ENCODE assay signal across 8 mouse cellular contexts in genomic region chr2:31068246-31069113, GRCm38 (mm10).
A peak's percentile ranks its signal among the peaks of the same experiment; 100 is the strongest.
DNase-seq lines count a peak whose midpoint lies in the region; ATAC-seq lines count a peak whose summit lies in the region.

No protein-coding gene starts in this region.

- peak; percentile 19 for DNase-seq in MN1 (ENCODE audit: low spot score)
- DNase-seq in brain, adult 2 months (ENCODE audit: low read depth, low spot score), result peak; percentile 91
- DNase-seq in forebrain, embryonic 11.5 days (ENCODE audit: low spot score), result peak; percentile 71
- peak; percentile 79 for DNase-seq in hindbrain, embryonic 10.5 days (ENCODE audit: low spot score)
- DNase-seq in layer of hippocampus, postnatal 10 days (ENCODE audit: low spot score in 2 of 2), result peak; percentile 49 to 62
- DNase-seq in midbrain, embryonic 14.5 days, result peak; percentile 64
- DNase-seq in spleen, postnatal 4 days (ENCODE audit: low spot score in 2 of 2), result no peak

- no peaks in the 10 kb centered on the region for H3K27me3 ChIP-seq in forebrain, embryonic 11.5 days (ENCODE audit: control insufficient read depth, insufficient read depth, low read length)
- no peaks in the 10 kb centered on the region for H3K27me3 ChIP-seq in hindbrain, embryonic 10.5 days (ENCODE audit: insufficient read depth, poor library complexity, severe bottlenecking)
- no peaks in the 10 kb centered on the region for H3K27me3 ChIP-seq in midbrain, embryonic 14.5 days (ENCODE audit: control insufficient read depth, insufficient read depth, low read length)

- H3K9ac ChIP-seq in forebrain, embryonic 11.5 days (ENCODE audit: low read length), result peak overlapping the region; percentile 2; the same call in 1 of the 2 replicates
- no peak overlapping the region for H3K9ac ChIP-seq in midbrain, embryonic 14.5 days (replicated peaks; ENCODE audit: low read length)

- peak; percentile 56 for ATAC-seq in forebrain, embryonic 11.5 days (replicated peaks; ENCODE audit: low FRiP score)
- ATAC-seq in midbrain, embryonic 14.5 days (ENCODE audit: low FRiP score, low TSS enrichment), result no peak
- ATAC-seq in megakaryocyte-erythroid progenitor cell, adult 5-6 weeks (replicated peaks; ENCODE audit: low FRiP score, low TSS enrichment, poor library complexity, severe bottlenecking), result no peak

- H3K4me2 ChIP-seq in forebrain, embryonic 11.5 days (ENCODE audit: low read depth, low read length, severe bottlenecking), result no peak overlapping the region
- no peak overlapping the region for H3K4me2 ChIP-seq in midbrain, embryonic 14.5 days (ENCODE audit: low read length)

- no peaks in the 10 kb centered on the region; the same call in 1 of the 2 replicates for H3K9me3 ChIP-seq in forebrain, embryonic 11.5 days (ENCODE audit: control insufficient read depth, low read length)
- 0 out of 2 replicates have a peak, but pooled peaks cover 6% of the 10 kb centered on the region for H3K9me3 ChIP-seq in hindbrain, embryonic 10.5 days
- H3K9me3 ChIP-seq in midbrain, embryonic 14.5 days (ENCODE audit: control insufficient read depth, low read length), result no peaks in the 10 kb centered on the region

- H3K27ac ChIP-seq in forebrain, embryonic 11.5 days (ENCODE audit: low read depth, low read length), result peak overlapping the region; percentile 88
- peak overlapping the region; percentile 95 for H3K27ac ChIP-seq in hindbrain, embryonic 10.5 days
- H3K27ac ChIP-seq in midbrain, embryonic 14.5 days (replicated peaks; ENCODE audit: low read depth, low read length), result peak overlapping the region; percentile 66

- H3K36me3 ChIP-seq in forebrain, embryonic 11.5 days (ENCODE audit: control insufficient read depth, insufficient read depth, low read length), result no peaks in the 10 kb centered on the region
- peaks cover 21% of the 10 kb centered on the region for H3K36me3 ChIP-seq in hindbrain, embryonic 10.5 days
- H3K36me3 ChIP-seq in midbrain, embryonic 14.5 days (ENCODE audit: control insufficient read depth, insufficient read depth, low read length), result no peaks in the 10 kb centered on the region

- 7% methylated on average over 13 of the region's 13 CpGs for WGBS in forebrain, embryonic 11.5 days
- 8% methylated on average over 13 of the region's 13 CpGs for WGBS in hindbrain, embryonic 10.5 days
- 8% methylated on average over 13 of the region's 13 CpGs for WGBS in midbrain, embryonic 14.5 days

- no peak overlapping the region for H3K4me3 ChIP-seq in forebrain, embryonic 11.5 days (ENCODE audit: low read depth, low read length)
- H3K4me3 ChIP-seq in hindbrain, embryonic 10.5 days, result peak overlapping the region; percentile 30
- H3K4me3 ChIP-seq in midbrain, embryonic 14.5 days (replicated peaks; ENCODE audit: low read depth, low read length), result no peak overlapping the region

- peaks cover 7% of the 10 kb centered on the region; the same call in 1 of the 2 replicates for H3K4me1 ChIP-seq in forebrain, embryonic 11.5 days (replicated peaks; ENCODE audit: control insufficient read depth, insufficient read depth, low read length)
- peaks cover 33% of the 10 kb centered on the region for H3K4me1 ChIP-seq in hindbrain, embryonic 10.5 days (replicated peaks)
- peaks cover 5% of the 10 kb centered on the region; the same call in 1 of the 2 replicates for H3K4me1 ChIP-seq in midbrain, embryonic 14.5 days (ENCODE audit: control insufficient read depth, insufficient read depth, low read length)

Comparison
In these comparisons a context has a peak if more than half of its experiments do, and no peak if none do; other contexts are left out.
1. DNase-seq: peak in MN1 (single experiment), brain, adult 2 months (single experiment), forebrain, embryonic 11.5 days (single experiment), hindbrain, embryonic 10.5 days (single experiment), layer of hippocampus, postnatal 10 days (2 of 2) and midbrain, embryonic 14.5 days (single experiment); none in spleen, postnatal 4 days (0 of 2).
2. Peak in every context shown above with its lines, with median percentiles within 50 percentile points of each other: H3K27ac ChIP-seq.